Mouse (Mus musculus) testis, postnatal 10 days (tissue): ENCODE data around the gene Cep63.

Experiments
- DNase-seq: peaks from one replicate; pipeline ENCODE4 v3.0.0; 2021; ENCODE audit warnings: low spot score

Gene Cep63

GRCm38 (mm10) chr9:102625983-102626838, at the start of gene Cep63, which contains the start of gene Anapc13:
Cep63 (minus strand) TSS chr9:102626534.
Anapc13 (plus strand) TSS chr9:102626296.
- DNase-seq: peak; percentile 99

GRCm38 (mm10) chr9:102675922-102676321, 49.6 kb upstream of the Cep63 start:
- DNase-seq: no peak

GRCm38 (mm10) chr9:102673381-102673780, 47.0 kb upstream of the Cep63 start:
- DNase-seq: no peak

DNA sequence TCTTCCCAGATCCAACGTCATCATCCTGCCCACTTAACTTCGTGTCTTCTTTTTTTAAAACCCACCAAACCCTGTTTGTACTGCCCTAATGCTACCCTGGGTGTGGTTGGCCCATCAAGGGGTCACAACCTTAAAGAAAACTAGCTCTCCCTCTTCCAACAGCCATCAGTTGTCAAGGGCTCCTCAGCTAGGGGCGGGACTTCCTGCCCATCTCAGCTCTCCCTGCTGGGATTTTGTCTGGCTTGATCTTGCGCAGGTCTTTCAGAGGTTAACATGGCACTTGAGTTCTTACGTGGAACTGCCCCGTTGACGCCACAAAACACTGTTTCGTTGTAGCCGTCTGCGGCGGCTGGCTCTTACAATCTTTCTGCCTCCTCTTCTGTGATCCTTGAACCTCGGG, 42.6 kb upstream of the Cep63 start:
- DNase-seq: no peak

DNA sequence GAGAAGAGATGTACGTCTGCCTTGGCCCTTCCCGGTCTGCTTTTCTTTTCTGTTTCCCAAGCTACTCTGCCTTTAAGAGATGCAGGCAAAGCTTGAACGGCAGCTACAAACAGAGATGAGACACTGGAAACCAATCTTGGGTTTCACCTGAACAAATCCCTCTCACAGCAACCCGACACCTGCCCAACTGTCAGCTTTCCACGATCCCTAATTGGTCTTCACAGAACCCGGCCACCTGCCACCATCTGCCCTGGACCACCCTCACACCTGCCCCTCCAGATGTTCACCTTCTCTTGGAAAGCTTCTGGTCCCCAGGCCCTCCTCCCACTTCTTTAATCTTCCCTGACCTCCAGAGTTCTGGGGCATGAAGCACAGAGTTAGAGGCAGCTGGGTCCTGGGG, 41.8 kb upstream of the Cep63 start:
- DNase-seq: no peak

- DNase-seq: no peak
These were observed 30.2 kb upstream of the Cep63 start for GRCm38 (mm10) chr9:102656355-102657095.

- DNase-seq: no peak
These were observed 24.9 kb upstream of the Cep63 start for GRCm38 (mm10) chr9:102651199-102651720.

DNA sequence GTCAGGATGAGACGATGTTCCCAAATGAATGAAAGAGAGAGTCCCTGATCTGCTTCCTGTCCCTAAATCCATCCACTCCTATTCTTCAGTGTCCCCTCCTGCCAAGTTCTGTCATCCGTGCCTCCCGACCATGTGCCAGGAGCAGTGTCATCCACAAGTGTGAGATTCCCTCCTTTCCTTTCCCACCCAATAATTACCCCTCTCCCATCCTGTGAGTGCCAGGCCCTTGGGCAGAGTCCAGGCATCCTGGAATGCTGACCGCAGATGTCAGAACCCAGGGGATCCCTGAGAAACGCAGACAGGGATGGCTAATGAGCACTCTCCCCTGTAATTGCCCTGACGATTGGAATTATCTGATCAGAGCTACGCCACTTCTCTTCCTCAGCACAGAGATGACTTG, 24.3 kb upstream of the Cep63 start:
- no peak for DNase-seq

GRCm38 (mm10) chr9:102649917-102650527, 23.7 kb upstream of the Cep63 start:
- DNase-seq: no peak

DNA sequence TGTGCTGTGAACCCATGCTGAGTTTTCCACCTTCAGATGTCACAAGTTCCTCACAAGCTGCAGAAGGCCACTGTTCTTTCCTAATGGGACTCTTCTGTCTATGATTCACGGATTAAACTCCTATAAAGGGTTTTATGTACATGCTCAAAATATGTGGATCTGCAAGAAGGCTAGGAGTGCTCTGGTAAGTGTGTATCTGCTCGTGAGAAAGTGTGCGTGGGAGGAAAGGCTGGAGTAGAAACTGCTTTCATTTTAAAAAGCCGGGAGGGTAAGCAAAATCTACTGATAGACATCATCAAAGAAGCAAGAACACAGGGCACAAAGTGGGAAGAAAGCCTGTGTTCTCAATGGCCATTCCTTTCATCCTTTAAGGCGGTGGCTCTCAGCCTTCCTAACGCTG, 20.7 kb upstream of the Cep63 start:
- DNase-seq: no peak

DNA sequence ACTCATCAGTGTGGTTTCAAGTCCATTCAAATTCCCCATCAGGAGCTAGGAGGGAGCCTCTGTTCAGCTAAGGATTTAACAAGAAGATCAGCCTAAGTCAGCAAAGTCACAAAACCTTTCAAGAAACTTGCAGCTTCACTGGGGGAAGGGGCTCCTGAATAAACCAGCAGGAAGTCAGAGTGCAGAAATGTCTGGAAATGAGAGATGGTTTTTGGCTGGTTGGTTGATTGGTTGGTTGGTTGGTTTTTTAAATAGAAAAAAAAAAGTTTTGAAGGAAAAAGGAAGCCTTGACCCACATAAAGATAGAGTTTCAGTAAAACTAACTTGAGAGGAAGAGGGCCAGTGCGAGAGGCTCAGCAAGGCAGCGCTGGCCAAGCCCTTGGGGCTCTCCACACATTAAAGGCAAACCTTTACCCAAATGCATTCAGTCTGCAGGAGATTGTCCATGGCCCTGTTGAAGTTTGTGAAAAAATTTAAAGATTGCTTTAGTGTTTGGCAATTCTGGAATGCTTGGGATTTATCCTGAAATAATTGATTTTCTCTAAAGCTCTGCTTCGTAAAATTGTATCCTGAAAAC, 18.9 kb upstream of the Cep63 start:
- DNase-seq: no peak

GRCm38 (mm10) chr9:102643486-102644101, 17.3 kb upstream of the Cep63 start:
- peak; percentile 79 for DNase-seq

- DNase-seq: no peak
These were observed 16.7 kb upstream of the Cep63 start for GRCm38 (mm10) chr9:102643071-102643485.

- no peak for DNase-seq
These were observed 15.2 kb upstream of the Cep63 start for GRCm38 (mm10) chr9:102641531-102641930.

GRCm38 (mm10) chr9:102639510-102639909, 13.2 kb upstream of the Cep63 start:
- no peak for DNase-seq

DNA sequence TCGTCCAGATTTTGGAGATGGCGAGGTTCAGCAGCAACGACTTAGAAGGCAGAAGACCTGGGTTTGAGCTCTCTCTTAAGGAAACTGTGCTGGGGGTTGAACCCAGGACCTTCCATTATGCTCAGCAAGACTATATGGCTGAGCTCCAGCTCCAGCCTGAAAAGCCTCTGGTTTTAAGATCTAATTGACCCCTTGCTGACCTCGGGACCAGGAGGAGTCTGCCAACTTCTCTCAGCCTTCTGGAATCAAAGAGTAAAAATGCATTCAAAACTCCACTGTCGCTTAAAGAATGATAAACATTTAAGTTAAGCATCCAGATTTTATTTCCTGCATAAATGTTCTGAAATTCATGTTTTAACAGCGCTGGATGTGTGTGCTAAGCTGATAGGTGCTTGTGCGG, 12.6 kb upstream of the Cep63 start:
- DNase-seq: no peak

- no peak for DNase-seq
These were observed 10.8 kb upstream of the Cep63 start for GRCm38 (mm10) chr9:102637115-102637514.

DNA sequence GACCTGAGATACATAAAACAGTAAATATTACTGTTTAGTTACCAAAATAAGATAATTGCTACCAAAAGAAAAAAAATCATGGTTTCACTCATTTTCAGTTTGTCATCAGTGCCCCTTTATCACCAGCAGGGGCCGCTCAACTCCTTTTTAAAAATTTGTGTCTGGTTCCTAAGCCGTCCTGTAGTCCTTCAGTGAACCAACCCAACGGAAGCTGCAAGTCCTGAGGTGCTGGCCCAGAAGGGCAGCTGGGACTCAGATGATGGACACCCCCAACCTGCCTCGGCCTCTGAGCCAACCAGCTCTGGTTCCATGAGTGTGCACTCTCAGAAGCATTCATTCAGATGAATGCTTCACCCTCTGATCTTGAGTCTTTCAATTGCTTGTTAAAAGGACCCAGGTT, 10.2 kb upstream of the Cep63 start:
- peak; percentile 71 for DNase-seq

GRCm38 (mm10) chr9:102634453-102634852, 8.1 kb upstream of the Cep63 start:
- DNase-seq: no peak

DNA sequence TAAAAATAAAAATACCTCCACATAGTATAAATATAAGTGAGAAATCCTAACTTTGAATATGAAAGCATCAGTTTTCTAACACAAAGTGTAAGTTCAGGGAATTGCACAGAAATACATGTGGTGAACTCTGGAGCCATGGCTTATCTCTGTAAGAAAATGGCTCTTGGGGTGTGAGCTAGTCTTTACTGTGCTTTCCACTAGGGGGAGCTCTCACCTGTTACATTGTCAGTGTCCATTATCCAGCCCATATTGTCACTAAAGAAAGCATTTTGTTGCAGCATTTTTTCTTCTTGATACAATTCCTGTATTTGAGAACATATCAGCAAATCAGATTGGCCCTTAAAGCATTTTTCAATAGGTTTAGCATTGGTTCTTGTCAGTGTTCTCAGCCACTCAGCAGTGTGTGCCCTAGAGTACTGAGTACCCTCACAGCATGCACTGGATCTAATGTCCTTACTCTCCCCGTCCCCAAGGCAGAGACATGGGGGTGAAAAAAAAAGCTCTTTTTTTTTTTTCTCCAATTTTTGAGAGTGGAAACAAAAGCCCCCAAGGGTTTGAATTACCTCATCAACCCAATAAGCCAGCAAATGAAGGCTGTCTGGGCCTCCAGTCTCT, 6.7 kb upstream of the Cep63 start:
- no peak for DNase-seq

GRCm38 (mm10) chr9:102632173-102632572, 5.8 kb upstream of the Cep63 start:
- DNase-seq: no peak
